Mouse (Mus musculus) erythroblast, embryonic 14.5 days (primary cell): ENCODE data around the gene Ppcdc. TPM values are rescaled to one million over a fixed set of nuclear protein-coding genes. Genes with fewer than 3 reads are reported as not detected.

Experiments
- H3K27me3 ChIP-seq: 2 replicates; pipeline ENCODE4 v1.6.1; 2012; ENCODE audit warnings: inconsistent platforms; ENCODE audit not compliant: control insufficient read depth
- H3K36me3 ChIP-seq: 2 replicates; pipeline ENCODE4 v1.6.1; 2012; ENCODE audit warnings: mild to moderate bottlenecking, inconsistent platforms; ENCODE audit not compliant: control insufficient read depth
- H3K4me1 ChIP-seq: 2 replicates; pipeline ENCODE4 v1.6.1; 2012; ENCODE audit warnings: inconsistent platforms; ENCODE audit not compliant: control insufficient read depth
- H3K4me3 ChIP-seq: replicated peaks from 2 replicates; pipeline ENCODE3; 2012; ENCODE audit warnings: moderate library complexity, mild to moderate bottlenecking, inconsistent platforms
- H3K9me3 ChIP-seq: 2 replicates; pipeline ENCODE4 v1.6.1; 2012; ENCODE audit warnings: low read length, inconsistent platforms, mixed read lengths; ENCODE audit not compliant: control insufficient read depth
- GATA1 ChIP-seq: IDR thresholded peaks from 2 replicates; pipeline ENCODE4 v1.6.1; 2012; ENCODE audit warnings: low read length, inconsistent platforms, mixed read lengths
- TAL1 ChIP-seq: IDR thresholded peaks from 3 replicates; pipeline ENCODE4 v1.6.1; 2012; ENCODE audit warnings: low read length, inconsistent platforms, mixed read lengths
- polyA plus RNA-seq: library from polyadenylated mRNA; stranded (reverse); fragments of >175 nt; gene quantifications from 2 replicates; pipeline ENCODE4 v1.2.3, GENCODE M21; 2012

Gene Ppcdc
- polyA plus RNA-seq, 1 experiment, result 0.93 TPM

DNA sequence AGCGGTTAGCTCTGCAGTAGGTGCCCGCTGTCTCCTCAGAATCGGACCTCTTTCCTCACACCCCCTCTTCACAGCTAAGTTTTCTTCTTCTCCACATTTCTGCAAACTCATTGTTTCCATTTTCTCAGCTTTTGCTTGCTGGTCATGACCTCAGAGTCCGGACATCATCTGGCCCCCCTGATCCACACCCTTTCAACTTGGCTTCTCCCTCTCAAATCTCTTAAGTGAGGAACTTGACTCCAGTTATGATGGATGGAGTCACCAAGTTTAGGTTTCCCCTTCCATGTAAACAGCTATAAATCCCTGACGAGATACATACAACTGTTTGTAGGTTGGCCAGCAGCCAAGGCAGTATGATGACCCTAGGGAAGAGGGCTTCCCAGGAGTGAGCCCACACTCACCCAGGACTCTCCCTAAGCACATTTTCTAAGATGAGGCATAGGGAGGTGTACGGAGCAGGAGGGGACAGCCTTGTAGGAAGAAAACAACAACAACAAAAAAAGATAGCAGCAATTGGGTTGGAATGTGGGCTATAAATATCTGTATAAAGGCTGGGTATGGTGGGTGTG, 96.9 kb downstream of the Ppcdc start:
- Histone ChIP-seq H3K36me3 (no peaks in the 10 kb centered on the region), H3K4me3 (no peak overlapping the region), H3K4me1 (peaks cover 6% of the 10 kb centered on the region), H3K9me3 (no peaks in the 10 kb centered on the region), H3K27me3 (peaks cover 4% of the 10 kb centered on the region; the same call in 1 of the 2 replicates)
- TF ChIP-seq GATA1, result no peak
- TF ChIP-seq TAL1, result no peak

DNA sequence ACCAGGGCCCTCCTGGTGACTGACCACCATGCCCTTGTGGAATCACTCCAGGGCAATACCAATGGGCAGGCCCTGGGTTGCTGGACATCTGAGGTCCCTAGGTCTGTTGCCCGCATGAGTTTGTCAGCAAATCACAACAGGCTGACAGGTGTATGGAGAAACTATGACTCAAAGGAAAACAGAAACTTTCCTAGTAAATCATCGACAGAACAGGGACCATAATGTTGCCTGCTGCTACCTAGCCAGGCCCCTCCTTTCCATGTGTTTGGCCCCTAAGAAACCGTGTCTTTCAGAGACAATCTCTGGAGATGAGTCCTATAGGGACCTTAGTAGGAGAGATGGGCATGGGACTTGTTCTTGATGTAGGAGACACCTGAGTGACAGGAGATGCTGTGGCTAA, 97.7 kb downstream of the Ppcdc start:
- Histone ChIP-seq H3K27me3 (peaks cover 4% of the 10 kb centered on the region; the same call in 1 of the 2 replicates), H3K4me1 (peaks cover 6% of the 10 kb centered on the region), H3K4me3 (no peak overlapping the region), H3K9me3 (peaks cover 4% of the 10 kb centered on the region), H3K36me3 (no peaks in the 10 kb centered on the region)
- TF ChIP-seq TAL1 (no peak), GATA1 (no peak)

DNA sequence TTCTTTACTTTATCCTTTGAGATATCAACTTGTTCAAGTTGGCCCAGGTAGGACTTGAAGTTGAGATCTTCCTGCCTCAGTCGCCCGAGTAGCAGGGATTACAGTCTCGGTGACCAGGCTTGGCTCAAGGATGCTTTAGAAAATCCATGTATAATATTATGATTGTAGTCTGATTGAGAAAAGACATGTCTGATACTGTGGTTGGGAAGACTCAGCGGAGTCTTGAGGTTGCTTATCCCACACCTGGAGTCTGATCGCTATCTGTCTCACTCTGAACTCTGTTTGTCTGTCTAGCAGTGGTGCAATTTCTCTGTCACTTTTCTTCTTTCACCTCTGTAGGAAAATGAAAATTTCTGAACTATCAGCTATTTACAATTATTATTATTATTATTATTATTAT, 99.6 kb downstream of the Ppcdc start:
- Histone ChIP-seq H3K27me3 (peaks cover 4% of the 10 kb centered on the region; the same call in 1 of the 2 replicates), H3K4me3 (no peak overlapping the region), H3K4me1 (no peaks in the 10 kb centered on the region), H3K9me3 (peaks cover 14% of the 10 kb centered on the region), H3K36me3 (no peaks in the 10 kb centered on the region)
- no peak for TF ChIP-seq GATA1
- TF ChIP-seq TAL1, result no peak

DNA sequence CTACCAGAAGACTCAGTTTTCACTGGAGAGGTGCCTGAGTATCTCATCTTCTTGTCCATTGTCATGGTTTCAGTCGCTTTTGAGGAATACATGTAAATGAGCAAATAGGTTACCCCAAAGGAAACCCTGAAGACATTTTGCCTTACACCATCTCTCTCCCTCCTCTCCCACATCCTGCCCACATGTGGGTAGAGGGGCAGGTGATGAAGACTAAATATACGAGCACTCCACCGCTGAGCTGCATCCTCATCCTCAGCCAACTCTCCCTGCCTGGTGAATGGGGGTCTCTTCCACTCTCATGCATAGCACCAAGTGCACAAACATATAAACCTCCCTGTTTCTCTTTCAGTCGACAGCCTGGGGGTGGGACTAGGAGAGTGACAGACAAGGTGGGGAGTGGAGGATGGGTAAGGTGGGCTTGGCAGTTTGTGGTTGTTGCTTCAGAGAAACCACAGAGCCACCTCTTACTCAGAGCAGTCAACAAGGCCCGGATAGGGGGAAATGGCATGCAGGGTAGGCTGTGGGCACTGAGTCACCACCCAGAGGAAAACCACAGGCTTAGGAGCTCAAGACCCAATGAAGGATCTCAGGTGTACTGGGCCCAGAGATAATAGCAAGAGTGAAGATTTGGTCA, 100.2 kb downstream of the Ppcdc start:
- H3K4me1 ChIP-seq, result no peaks in the 10 kb centered on the region
- peaks cover 4% of the 10 kb centered on the region; the same call in 1 of the 2 replicates for H3K27me3 ChIP-seq
- peaks cover 14% of the 10 kb centered on the region for H3K9me3 ChIP-seq
- H3K36me3 ChIP-seq, result no peaks in the 10 kb centered on the region
- TF ChIP-seq TAL1 (no peak), GATA1 (no peak)
- H3K4me3 ChIP-seq, result no peak overlapping the region

DNA sequence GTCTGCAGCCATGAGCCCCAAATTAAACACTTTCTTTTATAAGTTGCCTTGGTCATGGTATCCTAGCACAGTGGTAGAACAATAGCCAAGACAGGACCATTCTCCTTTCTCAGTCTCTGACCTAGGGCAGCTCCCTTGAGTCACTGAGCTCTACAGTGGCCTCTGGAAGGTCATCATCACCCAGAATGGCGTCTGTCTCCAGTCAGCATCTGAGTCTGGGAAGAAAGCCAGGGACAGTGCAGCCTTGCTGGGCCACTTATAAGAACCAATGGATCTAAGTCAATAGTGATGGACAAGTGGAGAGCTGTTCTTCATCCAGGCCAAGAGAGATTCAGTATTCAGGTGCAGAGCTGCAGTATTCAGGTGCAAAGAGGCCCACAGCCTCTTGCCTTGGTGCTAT, 101.2 kb downstream of the Ppcdc start:
- H3K9me3 ChIP-seq, result peaks cover 14% of the 10 kb centered on the region
- no peaks in the 10 kb centered on the region for H3K36me3 ChIP-seq
- H3K27me3 ChIP-seq, result peaks cover 4% of the 10 kb centered on the region; the same call in 1 of the 2 replicates
- H3K4me1 ChIP-seq, result no peaks in the 10 kb centered on the region
- TF ChIP-seq TAL1, result no peak
- TF ChIP-seq GATA1, result no peak
- H3K4me3 ChIP-seq, result no peak overlapping the region

Other genes with a start within 250 kb of the Ppcdc start
- gene Trcg1, start 203.6 kb downstream of the Ppcdc start, polyA plus RNA-seq, result not detected in 2 replicates
- gene 1700017B05Rik, start 177.5 kb downstream of the Ppcdc start, polyA plus RNA-seq, result 15.8 and 16.8 TPM in 2 replicates
- 0.03 and 0.05 TPM in 2 replicates for gene Scamp5, start 27.9 kb upstream of the Ppcdc start, polyA plus RNA-seq
- gene Rpp25, start 63.9 kb upstream of the Ppcdc start, polyA plus RNA-seq, result not detected in 2 replicates
- gene Cox5a, start 81.2 kb upstream of the Ppcdc start, polyA plus RNA-seq, result 18.8 and 25.8 TPM in 2 replicates
- 0.31 and 0.78 TPM in 2 replicates for gene Fam219b, start 97.4 kb upstream of the Ppcdc start, polyA plus RNA-seq
- gene Mpi, start 112.6 kb upstream of the Ppcdc start, polyA plus RNA-seq, result 0.08 and 0.16 TPM in 2 replicates
- gene Scamp2, start 120.8 kb upstream of the Ppcdc start, polyA plus RNA-seq, result 0.38 and 0.76 TPM in 2 replicates
- 0.10 and 0.17 TPM in 2 replicates for gene Ulk3, start 149.3 kb upstream of the Ppcdc start, polyA plus RNA-seq
- not detected in 2 replicates for gene Cplx3, start 166.2 kb upstream of the Ppcdc start, polyA plus RNA-seq
- gene Lman1l, start 180.7 kb upstream of the Ppcdc start, polyA plus RNA-seq, result not detected in 2 replicates
- gene Csk, start 213.5 kb upstream of the Ppcdc start, polyA plus RNA-seq, result 6.1 TPM in 2 replicates
- not detected in 2 replicates for gene Cyp1a2, start 243.6 kb upstream of the Ppcdc start, polyA plus RNA-seq
- not detected in 2 replicates for gene Cyp1a1, start 247.8 kb upstream of the Ppcdc start, polyA plus RNA-seq